Mouse (Mus musculus) thymus, postnatal 25 days (tissue): ENCODE measurements around the gene Anxa4.

Experiments used
- DNase-seq: peaks from one replicate; pipeline ENCODE4 v3.0.0; 2022

Gene Anxa4

GRCm38 (mm10) chr6:86793021-86793815, at the start of gene Anxa4:
Anxa4 (minus strand) TSS chr6:86793584.
- DNase-seq = peak; percentile 63

- DNase-seq = no peak
These were observed 48.6 kb upstream of the Anxa4 start for GRCm38 (mm10) chr6:86841949-86842348.

- DNase-seq = no peak
These were observed 45.7 kb upstream of the Anxa4 start for GRCm38 (mm10) chr6:86839089-86839488.

- no peak for DNase-seq
These were observed 39.6 kb upstream of the Anxa4 start for GRCm38 (mm10) chr6:86832802-86833502.

DNA sequence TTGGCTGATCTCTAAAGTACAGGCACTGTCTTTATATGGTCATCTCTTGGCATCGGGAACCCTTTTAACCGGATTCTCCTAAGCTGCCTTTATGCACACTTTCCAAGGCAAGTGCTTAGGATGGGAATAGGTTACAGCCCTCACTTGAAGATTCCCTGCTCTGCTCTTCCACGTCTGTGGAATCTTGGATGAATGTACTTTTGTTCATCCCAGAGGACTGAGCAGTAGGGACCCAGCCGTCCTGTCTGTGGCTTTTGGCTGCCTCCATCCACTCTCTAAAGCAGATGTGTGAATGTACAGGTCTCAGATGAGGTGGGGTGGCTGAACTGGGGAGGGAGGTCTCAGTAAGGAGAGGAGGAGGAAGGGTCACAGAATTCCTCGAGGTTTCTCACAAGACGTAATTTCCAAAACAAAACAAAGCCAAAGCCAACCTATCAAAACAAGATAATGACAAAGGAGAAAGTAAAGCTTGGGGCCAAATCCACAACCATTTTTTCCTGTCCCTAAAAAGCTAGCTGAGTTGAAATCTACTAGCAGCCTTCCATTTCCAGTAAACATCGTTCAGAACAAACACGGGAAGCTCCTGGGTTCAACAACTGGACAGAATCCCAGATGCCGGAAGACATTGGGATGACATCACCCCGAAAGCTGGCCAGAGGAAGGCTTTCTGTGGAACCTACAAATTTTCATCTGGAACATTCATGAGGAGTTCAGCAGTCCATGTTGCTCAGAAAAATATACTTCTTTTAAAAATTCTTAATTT, 37.5 kb upstream of the Anxa4 start:
- DNase-seq = no peak

DNA sequence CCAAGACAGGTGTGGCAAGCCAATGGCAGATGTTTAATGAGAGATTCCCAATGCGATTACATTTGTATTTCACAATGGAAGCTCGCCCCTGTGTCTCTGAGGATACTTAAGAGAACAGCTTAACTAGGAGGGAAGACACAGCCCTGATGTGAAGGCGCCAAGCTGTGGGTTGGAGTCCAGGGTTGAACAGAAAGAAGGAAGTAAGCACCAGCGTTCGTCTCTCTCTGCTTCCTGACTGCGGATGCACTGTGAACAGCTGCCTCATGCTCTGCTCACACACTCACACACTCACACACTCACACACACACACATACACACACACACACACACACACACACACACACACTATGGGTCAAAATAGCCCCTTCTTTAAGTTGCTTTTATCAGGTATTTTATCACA, 36.4 kb upstream of the Anxa4 start:
- no peak for DNase-seq

- DNase-seq = peak; percentile 36
These were observed 34.0 kb upstream of the Anxa4 start for GRCm38 (mm10) chr6:86827432-86827831.

DNA sequence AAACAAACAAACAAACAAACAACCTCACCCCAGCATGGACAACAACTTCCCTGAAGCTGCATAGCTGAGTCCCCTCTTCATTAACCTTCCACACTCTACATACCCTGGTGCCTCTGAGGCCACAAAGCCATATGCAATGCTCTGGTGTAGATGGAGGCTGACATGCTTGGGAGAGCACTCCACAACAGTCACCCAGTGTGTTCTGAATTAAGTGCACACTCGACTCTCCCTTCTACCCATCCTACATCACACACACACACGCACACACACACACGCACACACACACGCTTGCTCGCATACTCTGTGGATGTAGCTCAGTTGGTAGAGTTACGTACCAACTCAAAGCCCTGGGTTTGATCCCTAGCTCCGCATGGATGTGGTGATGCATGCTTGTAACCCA, 31.0 kb upstream of the Anxa4 start:
- DNase-seq = no peak

DNA sequence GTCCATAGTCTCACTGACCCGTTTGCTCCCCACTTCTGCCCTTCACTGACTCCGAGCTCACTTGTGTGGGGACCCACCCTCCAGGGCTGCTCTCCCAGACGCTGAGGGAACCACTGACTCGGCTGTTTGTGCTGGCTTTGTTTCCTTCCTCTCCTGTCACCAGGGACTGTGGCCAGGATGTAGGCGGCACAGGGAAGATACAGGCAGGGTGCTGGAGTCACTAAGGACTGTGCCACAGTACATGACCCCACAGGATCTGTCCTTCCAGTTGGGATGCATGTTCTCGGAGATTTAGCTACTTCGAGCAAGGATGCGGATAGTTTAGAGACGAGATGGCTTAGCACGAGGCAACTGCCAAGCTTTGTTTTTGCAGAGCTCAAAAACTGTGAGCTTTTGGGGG, 30.4 kb upstream of the Anxa4 start:
- DNase-seq = peak; percentile 70

- peak; percentile 20 for DNase-seq
These were observed 29.7 kb upstream of the Anxa4 start for GRCm38 (mm10) chr6:86823051-86823431.

DNA sequence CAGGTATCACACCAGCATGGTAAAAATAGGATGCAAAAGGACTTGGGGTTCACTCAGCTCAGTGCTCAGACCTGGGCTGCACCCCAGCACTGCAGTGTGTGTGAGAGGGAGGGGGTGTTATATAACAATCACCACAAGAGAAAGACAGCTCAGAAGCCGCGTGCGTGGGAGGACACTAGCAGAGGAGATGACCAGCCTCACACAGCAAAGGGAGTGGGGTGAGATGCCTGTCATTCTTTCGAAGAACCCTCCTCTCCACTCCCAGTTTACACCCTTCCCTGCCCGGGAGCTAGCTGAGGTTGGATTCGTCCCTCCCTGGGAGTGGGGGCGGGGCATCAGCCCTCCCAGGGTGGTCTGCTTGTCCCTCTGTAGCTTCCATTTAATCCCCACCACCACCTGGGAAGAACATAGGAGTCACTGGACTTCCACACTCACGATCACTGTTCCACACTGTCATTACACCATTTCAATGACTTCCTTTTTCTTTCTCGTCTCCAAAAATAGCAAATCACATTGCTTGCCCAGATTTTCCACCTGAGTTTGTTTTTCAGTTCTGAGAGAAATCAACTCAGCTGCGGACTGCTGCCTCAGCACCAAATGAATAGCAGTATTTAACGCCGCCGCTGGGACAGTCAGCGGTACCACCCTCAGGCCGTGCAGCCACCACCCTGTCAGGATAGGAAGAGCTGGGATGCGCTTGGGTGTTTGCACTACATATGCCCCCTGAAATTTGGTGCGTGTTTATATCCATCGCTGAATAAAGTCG, 29.1 kb upstream of the Anxa4 start:
- no peak for DNase-seq

GRCm38 (mm10) chr6:86820690-86821089, 27.3 kb upstream of the Anxa4 start:
- peak; percentile 41 for DNase-seq

DNA sequence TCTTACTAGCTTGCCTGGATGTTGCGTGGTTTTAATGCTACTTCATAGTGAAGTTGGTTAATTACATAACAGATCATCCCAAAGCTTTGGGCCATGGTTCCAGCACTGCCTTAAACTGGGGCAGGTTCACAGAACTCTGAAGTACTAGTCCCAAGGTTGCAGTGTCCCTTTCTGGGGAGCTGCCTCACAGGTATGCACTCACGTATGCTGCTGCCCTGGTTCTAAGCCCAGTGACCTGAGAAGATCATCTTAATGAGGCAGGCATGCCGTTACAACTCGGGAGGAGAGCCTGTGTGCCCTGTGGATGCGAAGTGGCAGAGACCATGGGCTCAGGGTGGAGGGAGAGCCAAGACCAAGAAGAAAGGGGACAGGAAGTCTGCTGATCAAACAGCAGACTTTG, 26.5 kb upstream of the Anxa4 start:
- DNase-seq = no peak

DNA sequence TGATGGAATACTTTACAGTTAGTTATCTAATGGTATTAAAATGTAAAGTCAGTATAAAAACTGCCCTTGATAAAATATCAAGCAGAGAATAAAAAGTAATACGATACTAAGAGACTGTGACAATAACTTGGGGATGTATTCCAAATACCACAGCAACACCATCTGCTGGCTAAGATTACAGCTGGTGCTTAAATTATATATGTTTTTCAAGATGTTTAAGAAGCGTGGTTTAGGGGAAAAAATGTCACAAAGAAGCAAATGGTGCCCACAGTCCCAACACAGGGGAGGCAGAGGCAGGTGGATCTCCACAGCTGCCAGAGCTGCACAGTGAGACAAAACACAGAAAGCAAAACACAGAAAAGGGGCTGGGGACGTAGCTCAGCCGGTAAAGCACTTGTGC, 25.5 kb upstream of the Anxa4 start:
- DNase-seq = no peak

DNA sequence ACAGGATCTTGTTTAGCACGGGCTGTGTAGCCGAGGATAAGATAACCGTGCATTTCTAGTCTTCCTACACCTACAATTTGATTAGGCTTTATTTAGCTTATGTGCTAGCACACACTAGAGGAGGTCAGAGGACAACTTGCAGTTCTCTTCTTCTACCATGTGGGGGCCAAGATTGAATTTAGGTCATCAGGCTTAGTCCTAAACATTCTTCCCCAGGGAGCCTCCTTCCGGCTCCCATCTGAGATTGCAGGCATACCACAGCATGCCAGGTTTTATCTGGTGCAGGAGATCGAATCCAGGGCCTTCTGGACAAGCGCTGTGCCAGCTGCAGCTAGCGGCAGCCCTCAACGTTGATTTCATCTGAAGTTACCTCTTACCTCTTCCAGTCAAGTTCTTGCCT, 23.2 kb upstream of the Anxa4 start:
- peak; percentile 31 for DNase-seq

DNA sequence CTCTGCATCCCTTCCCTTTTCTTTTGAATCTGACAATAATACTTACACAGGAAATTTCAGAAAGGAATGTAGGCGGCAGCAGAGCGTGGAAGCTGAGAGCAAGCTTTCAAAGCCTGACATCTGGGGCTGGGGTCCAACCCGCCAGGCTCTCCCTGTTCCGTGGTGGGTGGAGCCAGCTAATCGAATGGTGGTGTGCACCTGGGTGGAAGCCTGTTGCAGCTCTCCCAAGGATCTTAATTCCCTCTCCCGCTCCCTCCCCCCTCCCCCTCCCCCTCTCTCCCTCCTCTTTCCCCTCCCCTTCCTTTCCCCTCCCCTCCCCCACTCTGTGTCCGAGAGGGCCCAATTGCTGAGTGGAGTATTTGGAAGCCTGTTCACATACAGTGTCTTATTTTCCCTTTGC, 22.1 kb upstream of the Anxa4 start:
- no peak for DNase-seq

DNA sequence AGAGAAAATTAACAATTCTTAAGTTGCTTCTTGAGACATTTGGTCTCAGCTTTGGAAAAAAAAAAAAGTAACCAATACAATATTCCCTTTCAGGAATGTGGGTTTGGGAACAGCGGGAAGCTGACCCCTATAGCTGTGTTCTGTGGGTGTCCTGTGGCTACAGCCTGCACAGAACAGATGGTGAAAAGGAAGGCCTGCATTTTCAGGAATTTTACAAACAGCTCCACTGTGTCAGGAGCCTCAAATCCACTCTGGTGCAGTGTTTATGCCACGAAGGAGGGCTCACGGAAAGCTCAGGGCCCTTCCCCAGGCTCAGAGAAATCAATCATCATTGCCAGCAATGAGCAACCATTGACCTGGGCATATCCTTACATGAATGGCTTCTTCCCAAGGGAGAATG, 21.5 kb upstream of the Anxa4 start:
- no peak for DNase-seq

DNA sequence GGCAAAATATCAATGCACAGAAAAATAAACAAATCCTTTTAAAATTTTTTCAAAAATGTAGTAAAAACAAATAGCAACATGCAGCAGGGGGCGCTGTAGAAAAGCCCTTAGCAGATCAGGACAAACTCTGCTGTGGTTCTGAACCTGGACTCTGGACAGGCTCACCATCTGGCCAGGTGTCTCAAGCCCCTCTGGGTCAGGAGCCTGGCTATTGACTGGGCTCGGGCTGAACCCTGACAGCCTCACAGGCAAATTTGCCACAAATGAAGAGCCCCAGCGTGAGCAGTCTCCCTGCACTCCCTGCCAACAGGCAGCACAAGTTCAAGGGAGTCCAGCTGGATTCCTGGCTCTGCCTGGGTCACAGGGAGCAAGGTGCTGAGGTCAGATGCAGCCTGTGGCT, 20.0 kb upstream of the Anxa4 start:
- peak; percentile 59 for DNase-seq

- no peak for DNase-seq
These were observed 19.5 kb upstream of the Anxa4 start for GRCm38 (mm10) chr6:86812919-86813318.

DNA sequence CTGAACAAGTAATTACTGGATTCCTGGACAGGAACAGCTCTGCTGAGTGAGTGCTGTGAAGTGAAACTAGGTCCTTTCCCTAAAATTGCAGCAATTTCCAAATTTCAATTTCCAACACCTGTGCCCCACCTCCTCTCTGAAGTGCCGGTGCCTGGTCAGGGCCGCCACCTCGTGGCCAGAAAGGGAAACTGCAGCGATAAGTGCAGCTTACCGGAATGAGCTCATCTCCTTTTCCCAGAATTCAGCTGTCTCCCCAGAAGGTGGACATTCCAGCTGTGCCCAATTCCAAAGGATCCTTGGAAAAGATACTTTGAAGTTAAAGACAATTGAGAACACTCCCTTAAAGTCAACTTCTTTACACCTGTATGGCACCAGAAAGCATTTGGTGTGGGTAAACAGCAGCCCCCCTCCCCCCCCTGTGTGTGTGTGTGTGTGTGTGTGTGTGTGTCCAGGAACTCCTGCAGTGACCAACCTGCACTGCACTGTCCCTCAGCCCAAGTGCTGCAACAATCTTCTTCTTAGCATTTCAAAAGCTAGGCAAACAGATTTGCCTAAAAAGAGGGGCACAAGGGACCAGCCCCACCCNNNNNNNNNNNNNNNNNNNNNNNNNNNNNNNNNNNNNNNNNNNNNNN, 13.2 kb upstream of the Anxa4 start:
- peak; percentile 69 for DNase-seq

- DNase-seq = no peak
These were observed 11.3 kb upstream of the Anxa4 start for GRCm38 (mm10) chr6:86804646-86805045.

GRCm38 (mm10) chr6:86801431-86801830, 8.0 kb upstream of the Anxa4 start:
- no peak for DNase-seq

GRCm38 (mm10) chr6:86800467-86800866, 7.1 kb upstream of the Anxa4 start:
- DNase-seq = no peak
